Mouse (Mus musculus) gastrocnemius, adult 2 months (tissue): Measurements from ENCODE around the gene Ppil1. TPM values are rescaled to one million over a fixed set of nuclear protein-coding genes. Genes with fewer than 3 reads are reported as not detected.
"Not testable (repeated sequence)": the region's sequence is repeated elsewhere in the genome, so short reads cannot be mapped to it uniquely, and the experiment has no call there.

Source experiments
- DNase-seq: peaks from one replicate; pipeline ENCODE4 v3.0.0; 2022
- H3K27ac ChIP-seq: fragments of 200-600 bp; 2 replicates; pipeline ENCODE4 v1.8.1; 2022; ENCODE audit warnings: mild to moderate bottlenecking
- H3K4me3 ChIP-seq: fragments of 200-600 bp; 2 replicates; pipeline ENCODE4 v1.8.1; 2022; ENCODE audit warnings: mild to moderate bottlenecking, moderate library complexity
- CTCF ChIP-seq: fragments of 200-600 bp; IDR thresholded peaks from 2 replicates; pipeline ENCODE4 v1.8.1; 2022; ENCODE audit warnings: antibody characterized with exemption, mild to moderate bottlenecking, moderate library complexity
- intact Hi-C: fragments of 180-260 bp; cut with DNase I; formaldehyde crosslinking; loops from one replicate; pipeline ENCODE4 v1.15.1; 2025
- total RNA-seq, 2 experiments: library from RNA; stranded (reverse); gene quantifications; 2 replicates each; pipeline ENCODE4 v1.2.3; 2021

Ppil1 gene
- total RNA-seq, 2 experiments from 2014 or later, result 5.1 to 7.3 TPM

GRCm38 (mm10) chr17:29258025-29258558 is 5.9 kb downstream of the Ppil1 start:
- TF ChIP-seq CTCF, result no peak
- intact Hi-C loops, result no loop called here
- Histone ChIP-seq H3K4me3 (no peak overlapping the region), H3K27ac (no peak overlapping the region)
- no peak for DNase-seq

GRCm38 (mm10) chr17:29257001-29257511 is 6.9 kb downstream of the Ppil1 start:
- Histone ChIP-seq H3K27ac (no peak overlapping the region), H3K4me3 (no peak overlapping the region)
- no peak for DNase-seq
- intact Hi-C loops, result no loop called here
- no peak for TF ChIP-seq CTCF

GRCm38 (mm10) chr17:29256507-29256906 is 7.5 kb downstream of the Ppil1 start:
- H3K27ac ChIP-seq, result no peak overlapping the region
- no peak for DNase-seq
- intact Hi-C loops, result no loop called here
- TF ChIP-seq CTCF, result no peak
- no peak overlapping the region for H3K4me3 ChIP-seq

GRCm38 (mm10) chr17:29254784-29255183 is 9.2 kb downstream of the Ppil1 start:
- H3K4me3 ChIP-seq, H3K27ac ChIP-seq, DNase-seq, intact Hi-C loops: not testable (repeated sequence)

- intact Hi-C loops, result no loop called here
- Histone ChIP-seq H3K27ac (peak overlapping the region; percentile 60), H3K4me3 (no peak overlapping the region)
- no peak for DNase-seq
- TF ChIP-seq CTCF, result no peak
Measured at GRCm38 (mm10) chr17:29253684-29254083, 10.3 kb downstream of the Ppil1 start.

GRCm38 (mm10) chr17:29253236-29253635 is 10.8 kb downstream of the Ppil1 start:
- no peak overlapping the region for H3K4me3 ChIP-seq
- no peak for TF ChIP-seq CTCF
- no peak for DNase-seq
- intact Hi-C loops, result no loop called here
- peak overlapping the region; percentile 60 for H3K27ac ChIP-seq

- TF ChIP-seq CTCF, result no peak
- DNase-seq, result peak; percentile 68
- Histone ChIP-seq H3K4me3 (no peak overlapping the region), H3K27ac (peak overlapping the region; percentile 46; the same call in 1 of the 2 replicates)
- intact Hi-C loops, result no loop called here
Measured at GRCm38 (mm10) chr17:29251608-29252390, 12.2 kb downstream of the Ppil1 start.

- intact Hi-C loops, DNase-seq, H3K4me3 ChIP-seq, H3K27ac ChIP-seq: not testable (repeated sequence)
Measured at GRCm38 (mm10) chr17:29251006-29251405, 13.0 kb downstream of the Ppil1 start.

- Histone ChIP-seq H3K4me3 (no peak overlapping the region), H3K27ac (no peak overlapping the region; the same call in 1 of the 2 replicates)
- DNase-seq, result peak; percentile 51
- peak; percentile 40 for TF ChIP-seq CTCF
- intact Hi-C loops, result no loop called here
Measured at GRCm38 (mm10) chr17:29249512-29249911, 14.5 kb downstream of the Ppil1 start.

GRCm38 (mm10) chr17:29247881-29248280 is 16.1 kb downstream of the Ppil1 start:
- Histone ChIP-seq H3K4me3 (peak overlapping the region; percentile 30; the same call in 1 of the 2 replicates), H3K27ac (peak overlapping the region; percentile 53)
- DNase-seq, result peak; percentile 34
- TF ChIP-seq CTCF, result no peak
- intact Hi-C loops, result loop anchor here (2.0 kb wide), 1 partner anchor 199 kb away; no protein-coding TSS in a partner anchor

GRCm38 (mm10) chr17:29246602-29247001 is 17.4 kb downstream of the Ppil1 start:
- Histone ChIP-seq H3K4me3 (no peak overlapping the region), H3K27ac (no peak overlapping the region)
- intact Hi-C loops, result loop anchor here (1.0 to 2.0 kb wide), 2 partner anchors 69 to 198 kb away; no protein-coding TSS in a partner anchor
- peak; percentile 30 for DNase-seq
- peak; percentile 82 for TF ChIP-seq CTCF

GRCm38 (mm10) chr17:29245725-29246124 is 18.3 kb downstream of the Ppil1 start:
- H3K27ac ChIP-seq, result no peak overlapping the region
- H3K4me3 ChIP-seq, result no peak overlapping the region
- no peak for DNase-seq
- intact Hi-C loops, result loop anchor here (1.0 to 2.0 kb wide), 2 partner anchors 68 to 197 kb away; no protein-coding TSS in a partner anchor
- TF ChIP-seq CTCF, result no peak

GRCm38 (mm10) chr17:29244912-29245311 is 19.1 kb downstream of the Ppil1 start:
- intact Hi-C loops, result no loop called here
- no peak for TF ChIP-seq CTCF
- Histone ChIP-seq H3K27ac (no peak overlapping the region), H3K4me3 (no peak overlapping the region)
- DNase-seq, result no peak
